Mouse (Mus musculus) retina, adult 2 months (tissue): ENCODE results near the gene Arhgap42.
A peak's percentile ranks its signal among the peaks of the same experiment; 100 is the strongest.

ENCODE experiments used
- DNase-seq: peaks from one replicate; pipeline ENCODE4 v3.0.0-alpha.2; 2012; ENCODE audit warnings: low read depth, low spot score

Arhgap42 gene

DNA sequence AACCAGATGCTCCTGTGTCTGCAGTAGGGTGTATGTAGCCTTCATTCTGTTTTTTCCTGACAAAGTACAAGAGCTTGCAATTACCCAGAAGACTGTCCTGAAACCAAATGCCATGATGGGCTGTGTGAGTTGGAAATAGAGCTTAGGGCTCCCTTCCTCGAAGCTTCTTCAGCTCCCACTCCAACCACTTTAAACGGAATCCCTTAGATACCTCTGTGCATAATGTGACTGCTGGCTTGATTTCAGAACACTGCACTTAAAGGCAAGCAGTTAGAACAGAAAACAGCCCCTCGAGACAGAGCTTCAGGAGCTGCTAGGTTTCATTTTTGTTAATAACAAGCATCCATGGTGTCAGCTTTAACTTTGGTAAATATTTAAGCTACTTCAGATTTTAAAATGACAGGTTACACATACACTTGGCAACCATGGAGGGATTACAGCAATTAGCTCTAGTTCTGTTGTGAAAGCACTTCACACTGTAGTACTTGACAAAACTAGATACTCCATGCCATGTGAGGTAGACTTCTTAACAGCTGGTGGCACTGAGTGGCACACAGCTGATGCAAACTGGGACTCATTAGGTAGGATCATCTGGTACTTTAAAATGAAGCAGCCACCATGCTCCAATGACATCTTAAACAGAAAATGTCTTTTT lies 201.8 kb downstream of the Arhgap42 start:
- DNase-seq, result no peak

DNA sequence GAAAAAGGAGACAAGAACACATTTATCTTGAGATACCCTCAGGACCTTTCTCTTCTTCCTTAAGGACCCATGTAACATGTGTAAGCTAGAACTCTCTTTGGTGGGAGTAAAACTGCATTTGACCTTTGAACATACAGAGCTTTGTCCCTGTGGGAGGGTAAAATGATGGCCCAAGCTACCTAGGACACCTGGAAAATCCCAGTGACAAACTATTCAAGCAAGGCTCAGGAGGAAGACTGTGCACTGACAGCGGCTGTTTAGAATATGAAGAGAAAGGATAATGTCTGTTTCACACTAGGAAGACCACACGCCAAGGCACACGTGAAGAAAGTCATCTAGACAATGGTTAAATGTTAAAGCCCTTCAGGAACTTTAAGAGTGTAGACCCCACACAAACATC lies 211.0 kb downstream of the Arhgap42 start:
- no peak for DNase-seq

DNA sequence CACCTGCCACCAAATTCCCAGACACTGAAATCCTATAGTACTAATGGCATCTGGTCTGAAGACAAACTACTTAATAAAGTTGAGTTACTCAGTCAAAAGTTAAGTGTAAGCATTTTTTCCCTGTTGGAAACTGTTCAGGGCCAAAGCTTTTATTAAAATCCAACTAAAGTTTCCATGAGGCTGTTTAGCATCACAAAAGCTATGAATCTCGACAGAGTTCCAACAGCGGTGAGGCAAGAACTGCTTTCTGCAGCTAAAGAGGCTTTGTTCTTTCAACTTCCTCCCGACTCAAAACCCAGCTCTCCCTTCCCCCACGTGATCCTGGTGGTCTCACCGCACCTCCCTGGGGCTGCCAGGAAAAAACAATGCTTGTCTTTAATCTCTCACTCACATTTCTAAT lies 211.5 kb downstream of the Arhgap42 start:
- DNase-seq, result no peak

DNA sequence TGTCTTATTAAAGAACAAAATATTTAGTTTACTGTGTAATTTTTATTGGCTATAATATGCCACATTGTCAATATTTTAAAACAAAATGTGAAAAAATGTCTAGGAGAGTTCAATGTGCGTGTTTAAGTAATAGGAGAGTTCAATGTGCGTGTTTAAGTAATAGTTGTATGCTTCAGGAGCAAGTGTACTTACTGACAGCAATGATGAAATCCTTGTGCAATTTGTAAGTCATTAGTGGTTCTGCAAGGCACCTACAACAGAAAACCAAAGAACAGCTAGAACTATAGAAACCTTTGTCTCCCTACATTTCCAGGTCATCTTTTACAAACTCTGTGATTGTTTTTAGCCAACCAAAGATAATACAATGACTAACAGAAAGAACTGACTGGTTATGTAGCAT lies 223.8 kb downstream of the Arhgap42 start:
- no peak for DNase-seq

DNA sequence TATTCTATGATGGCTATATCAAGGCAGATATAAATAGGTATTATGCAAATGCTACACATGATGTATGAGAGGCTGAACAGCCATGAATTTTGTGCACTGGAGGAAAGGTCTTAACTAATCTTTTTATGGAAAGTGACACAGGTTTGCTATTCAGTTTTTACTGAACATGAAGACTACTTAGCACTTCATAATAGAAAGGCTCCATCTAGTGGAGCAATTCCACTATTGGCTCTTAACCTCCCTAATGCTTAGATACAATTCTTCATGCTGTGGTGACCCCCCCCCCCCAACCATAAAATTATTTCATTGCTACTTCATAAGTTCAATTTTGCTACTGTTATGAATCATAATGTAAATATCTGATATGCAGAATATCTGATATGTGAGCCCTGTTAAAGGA lies 237.7 kb downstream of the Arhgap42 start:
- DNase-seq, result no peak

DNA sequence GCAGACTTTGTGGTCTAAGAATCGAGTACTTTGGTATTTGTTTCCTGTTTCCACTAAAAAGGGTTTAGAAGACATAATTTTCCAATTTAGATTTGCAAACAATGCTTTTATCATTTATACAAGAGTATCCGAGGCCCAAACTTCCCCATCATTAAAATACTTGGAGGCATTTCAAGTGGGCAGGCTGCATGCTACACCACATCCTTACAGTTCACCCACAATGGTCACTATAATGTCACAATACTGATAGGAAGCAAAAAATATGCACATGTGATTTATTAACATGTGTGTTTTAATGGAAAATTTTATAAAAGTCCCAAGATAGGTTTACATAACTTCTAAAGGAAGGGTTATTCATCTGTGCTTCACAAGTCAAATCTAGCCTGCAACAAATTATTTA lies 242.4 kb downstream of the Arhgap42 start:
- no peak for DNase-seq

DNA sequence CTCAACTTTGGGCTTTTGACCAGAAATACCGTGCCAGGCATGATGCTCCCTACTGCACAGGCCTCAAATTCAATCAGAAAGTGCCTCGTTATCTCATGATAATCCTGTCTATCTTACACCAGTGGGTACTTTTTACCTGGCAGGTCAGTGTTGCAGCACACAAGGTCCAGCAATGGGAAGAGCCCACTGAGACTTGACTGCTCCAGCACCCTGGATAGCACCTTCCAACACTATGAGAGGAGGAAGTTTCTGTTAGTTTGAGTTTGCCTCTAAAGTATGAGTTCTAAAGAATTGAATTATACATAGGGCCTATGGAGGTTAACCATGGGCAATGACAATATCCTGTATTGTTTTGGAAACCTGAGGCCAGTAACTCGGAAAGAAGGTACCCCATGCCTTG lies 256.6 kb downstream of the Arhgap42 start:
- DNase-seq, result no peak

DNA sequence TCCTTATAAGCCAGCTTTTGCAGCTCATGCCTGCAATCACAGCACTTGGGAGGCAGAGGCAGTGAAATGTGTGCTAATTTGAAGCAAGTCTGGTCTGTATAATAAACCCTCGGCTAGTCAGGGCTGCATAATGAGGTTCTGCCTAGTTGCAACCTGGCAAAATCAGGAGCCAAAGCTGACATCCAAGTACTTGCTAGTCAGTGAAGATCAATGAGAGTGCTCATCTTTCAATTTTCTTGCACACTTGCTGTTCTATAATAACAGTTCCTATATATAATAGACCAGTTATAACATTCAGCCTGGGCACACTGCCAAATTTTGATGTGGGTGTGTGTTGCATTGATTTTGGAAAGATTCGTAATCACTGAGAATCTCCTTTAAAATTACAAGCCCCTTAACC lies 261.1 kb downstream of the Arhgap42 start:
- no peak for DNase-seq

DNA sequence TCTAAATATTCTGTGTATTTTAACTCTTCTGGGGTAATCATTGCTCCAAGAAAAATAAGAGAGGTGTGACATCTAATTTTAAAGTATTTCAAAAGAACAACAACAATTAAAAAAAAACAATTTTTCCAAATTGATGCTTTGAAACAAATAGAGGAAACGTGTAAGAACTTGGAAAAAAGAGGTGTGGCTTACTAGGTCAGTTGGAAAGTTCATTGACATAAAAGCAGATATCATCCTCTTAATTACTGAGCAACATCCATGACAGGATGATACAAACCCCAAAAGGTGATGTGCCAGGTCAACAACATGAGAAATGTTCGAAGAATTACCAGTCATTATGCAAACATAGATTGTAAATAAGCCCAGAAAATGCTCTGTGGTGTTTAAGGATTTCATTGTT lies 267.4 kb downstream of the Arhgap42 start, which contains the start of gene Gm16485:
Gene Gm16485, plus strand, starts transcription at position 301 of the 400 bp plus-strand sequence.
- no peak for DNase-seq

DNA sequence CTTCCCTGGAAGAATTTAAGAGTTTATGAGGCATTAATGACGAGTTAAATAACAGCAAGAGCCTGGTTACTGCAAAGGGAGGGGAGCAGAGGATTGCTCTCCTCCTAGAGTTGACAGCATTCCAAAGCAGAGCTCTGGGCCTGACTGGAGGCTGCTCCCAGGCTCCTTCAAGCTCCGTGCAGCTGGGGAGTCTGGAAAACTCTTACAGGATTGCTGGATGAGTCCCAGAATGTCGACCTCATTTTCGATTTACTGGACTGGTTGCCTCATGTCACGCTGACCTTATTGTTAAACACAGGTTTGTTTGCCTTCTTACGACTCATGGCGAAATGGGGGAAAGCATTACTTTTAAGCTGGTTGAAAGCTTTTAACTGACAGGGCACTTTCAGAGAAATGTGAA lies 268.7 kb downstream of the Arhgap42 start:
- DNase-seq, result no peak

DNA sequence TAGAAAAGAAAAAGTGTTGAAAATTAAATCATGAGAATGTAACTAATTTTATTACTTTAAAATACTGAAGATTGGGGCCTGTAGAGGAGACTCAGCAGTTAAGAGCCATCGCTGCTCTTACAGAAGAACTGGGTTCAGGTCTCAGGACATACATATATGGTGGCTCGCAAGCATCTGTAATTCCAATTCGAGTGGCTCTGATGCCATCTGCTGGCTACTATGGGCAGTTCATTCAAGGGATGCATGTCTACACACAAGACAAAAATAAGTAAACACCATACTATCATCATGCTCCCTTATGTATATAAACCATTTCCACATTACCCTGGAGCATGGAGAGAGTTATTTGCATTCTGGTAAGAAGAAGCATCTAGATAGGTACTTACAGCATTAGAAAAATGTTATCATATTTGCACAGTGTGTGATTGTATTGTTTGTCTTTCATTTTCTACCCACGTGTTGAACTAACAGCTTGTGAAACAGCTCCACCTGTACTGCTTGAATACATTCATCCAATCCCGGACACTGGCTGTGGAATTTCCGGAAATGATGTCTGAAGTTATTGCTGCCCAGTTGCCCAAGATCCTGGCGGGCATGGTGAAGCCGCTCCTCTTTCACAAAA lies 274.3 kb downstream of the Arhgap42 start:
- peak; percentile 6 for DNase-seq

DNA sequence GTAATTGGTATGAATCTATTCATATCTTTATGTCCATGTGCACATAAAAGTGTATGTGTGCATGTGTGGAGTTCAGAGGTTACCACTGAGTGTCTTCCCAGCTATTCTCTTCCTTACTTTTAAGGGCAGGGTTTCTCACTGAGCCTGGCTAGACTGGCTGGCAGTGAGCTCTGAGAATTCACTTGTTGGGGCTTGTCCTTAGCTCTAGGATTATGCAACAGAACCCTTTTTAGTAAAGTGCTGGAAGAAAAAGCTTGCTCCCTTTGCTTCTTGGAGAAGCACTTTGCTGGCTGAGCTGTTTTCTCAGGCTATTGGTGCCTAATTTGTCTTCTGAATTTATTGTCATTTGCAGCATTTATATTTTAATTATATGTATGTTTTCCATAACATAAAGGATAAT lies 285.6 kb downstream of the Arhgap42 start:
- no peak for DNase-seq
